ENCODE assay signal across 20 mouse cellular contexts in genomic region chr12:84220951-84221891, GRCm38 (mm10). TPM values are rescaled to one million over a fixed set of nuclear protein-coding genes. Genes with fewer than 3 reads are reported as not detected.
DNase-seq lines count a peak whose midpoint lies in the region; ATAC-seq and TF ChIP-seq lines count a peak whose summit lies in the region.
"Had no signal": no experiment of that assay in that cellular context is flagged by ENCODE, and none has a peak within 500 bp of the region (broad histone marks: within the 10 kb centered on the region; RNA-seq: fewer than 3 reads in every experiment).

No protein-coding gene starts in this region.

- H3K9ac ChIP-seq in forebrain, embryonic 15.5 days (replicated peaks): no peak overlapping the region
- H3K9ac ChIP-seq in kidney, embryonic 16.5 days (replicated peaks; ENCODE audit: low read length): no peak overlapping the region
- H3K9ac ChIP-seq: embryonic facial prominence, embryonic 12.5 days had no signal

- H3K4me3 ChIP-seq in forebrain, embryonic 15.5 days: no peak overlapping the region
- H3K4me3 ChIP-seq in forebrain, embryonic 10.5 days: no peak overlapping the region
- H3K4me3 ChIP-seq in thymus, adult 2 months (ENCODE audit: control insufficient read depth, insufficient read depth, low read length): no peak overlapping the region
- H3K4me3 ChIP-seq in kidney, embryonic 16.5 days (ENCODE audit: low read length): no peak overlapping the region

- H3K4me2 ChIP-seq in forebrain, embryonic 15.5 days (replicated peaks): no peak overlapping the region
- no peak overlapping the region for H3K4me2 ChIP-seq in kidney, embryonic 16.5 days (replicated peaks; ENCODE audit: low read depth, low read length)

- WGBS in forebrain, embryonic 15.5 days: 71% methylated on average over 14 of the region's 14 CpGs
- WGBS in forebrain, embryonic 10.5 days: 83% methylated on average over 14 of the region's 14 CpGs
- WGBS in thymus, adult 2 months: 67% methylated on average over 14 of the region's 14 CpGs
- WGBS in kidney, embryonic 16.5 days: 85% methylated on average over 14 of the region's 14 CpGs

- TF ChIP-seq CTCF in thymus, adult 2 months (IDR thresholded peaks at IDR 0.05; ENCODE audit: borderline replicate concordance, control insufficient read depth, extremely low read depth, insufficient read depth, low read length, poor library complexity): no peak

- H3K36me3 ChIP-seq in forebrain, embryonic 15.5 days: no peaks in the 10 kb centered on the region
- peaks cover 6% of the 10 kb centered on the region; the same call in 1 of the 2 replicates for H3K36me3 ChIP-seq in forebrain, embryonic 10.5 days (replicated peaks)
- no peaks in the 10 kb centered on the region for H3K36me3 ChIP-seq in thymus, adult 2 months (ENCODE audit: control insufficient read depth, insufficient read depth, low read length)
- H3K36me3 ChIP-seq in kidney, embryonic 16.5 days (ENCODE audit: insufficient read depth, low read length): no peaks in the 10 kb centered on the region
- H3K36me3 ChIP-seq: embryonic facial prominence, embryonic 12.5 days; lung, embryonic 15.5 days had no signal

- peak overlapping the region; percentile 28; the same call in 1 of the 2 replicates for H3K27ac ChIP-seq in forebrain, embryonic 15.5 days (replicated peaks)
- no peak overlapping the region for H3K27ac ChIP-seq in forebrain, embryonic 10.5 days
- H3K27ac ChIP-seq in thymus, adult 2 months (ENCODE audit: control insufficient read depth, insufficient read depth, low read length): peak overlapping the region; percentile 67
- H3K27ac ChIP-seq in kidney, embryonic 16.5 days (ENCODE audit: low read length): no peak overlapping the region
- H3K27ac ChIP-seq: embryonic facial prominence, embryonic 12.5 days; heart, adult 2 months; liver, embryonic 13.5 days; lung, embryonic 15.5 days had no signal

- H3K27me3 ChIP-seq in forebrain, embryonic 15.5 days: no peaks in the 10 kb centered on the region
- H3K27me3 ChIP-seq in forebrain, embryonic 10.5 days (ENCODE audit: poor library complexity, severe bottlenecking): peaks cover 32% of the 10 kb centered on the region
- H3K27me3 ChIP-seq in thymus, adult 2 months (ENCODE audit: control insufficient read depth, insufficient read depth, low read length): no peaks in the 10 kb centered on the region
- no peaks in the 10 kb centered on the region for H3K27me3 ChIP-seq in kidney, embryonic 16.5 days (ENCODE audit: insufficient read depth, low read length)
- H3K27me3 ChIP-seq: embryonic facial prominence, embryonic 12.5 days; liver, embryonic 13.5 days; lung, embryonic 15.5 days had no signal

- ATAC-seq in forebrain, embryonic 15.5 days (replicated peaks): no peak
- no peak for ATAC-seq in kidney, embryonic 16.5 days (ENCODE audit: low FRiP score, low TSS enrichment)

- H3K9me3 ChIP-seq in forebrain, embryonic 15.5 days: no peaks in the 10 kb centered on the region
- no peaks in the 10 kb centered on the region for H3K9me3 ChIP-seq in forebrain, embryonic 10.5 days
- H3K9me3 ChIP-seq in kidney, embryonic 16.5 days (ENCODE audit: low read length): no peaks in the 10 kb centered on the region
- H3K9me3 ChIP-seq: embryonic facial prominence, embryonic 12.5 days; liver, embryonic 13.5 days; lung, embryonic 15.5 days had no signal

- TF ChIP-seq POLR2A in thymus, adult 2 months (IDR thresholded peaks at IDR 0.05; ENCODE audit: control insufficient read depth, extremely low read depth, insufficient read depth, low read length, poor library complexity): no peak

- no peak for DNase-seq in forebrain, embryonic 10.5 days (ENCODE audit: extremely low spot score, low spot score)
- no peak for DNase-seq in thymus, adult 2 months
- no peak for DNase-seq in thymus, adult 18-20 months
- DNase-seq in thymus, postnatal 0 days (ENCODE audit: low spot score): peak; percentile 80
- no peak for DNase-seq in kidney, postnatal 14 days
- DNase-seq: adrenal gland, adult 8-10 months; cerebellum, adult 8-10 months; gastrocnemius, postnatal 25 days; heart, adult 2 months; heart, postnatal 36 days; kidney, adult 2 months; kidney, postnatal 4 days; layer of hippocampus, adult 9-11 months; left cerebral cortex, postnatal 4 days; liver, embryonic 13.5 days; right cerebral cortex, postnatal 25 days had no signal

- H3K4me1 ChIP-seq in forebrain, embryonic 15.5 days: peaks cover 58% of the 10 kb centered on the region
- H3K4me1 ChIP-seq in forebrain, embryonic 10.5 days: peaks cover 61% of the 10 kb centered on the region
- peaks cover 36% of the 10 kb centered on the region for H3K4me1 ChIP-seq in thymus, adult 2 months (replicated peaks; ENCODE audit: control insufficient read depth, insufficient read depth, low read length)
- peaks cover 28% of the 10 kb centered on the region for H3K4me1 ChIP-seq in kidney, embryonic 16.5 days (ENCODE audit: insufficient read depth, low read length)

RNA-seq across cellular contexts. Expression of gene Elmsan1, which starts 2.5 kb away (rescaled TPM):
- polyA plus RNA-seq in forebrain, embryonic 15.5 days (2015; fragmentation: Nextera tagmentation; extraction: Ambion mirVana): 4.3 and 5.0 TPM in 2 replicates
- polyA plus RNA-seq in forebrain, embryonic 10.5 days (2016; fragmentation: Nextera tagmentation; extraction: Ambion mirVana): 7.0 and 8.7 TPM in 2 replicates
- polyA plus RNA-seq in thymus, adult 2 months (2012; rRNA removed): 26.1 and 30.9 TPM in 2 replicates
- 5.1 and 6.3 TPM in 2 replicates for polyA plus RNA-seq in thymus, postnatal 0 days (2015; fragmentation: Nextera tagmentation; extraction: Ambion mirVana)
- polyA plus RNA-seq in kidney, embryonic 16.5 days (2015; fragmentation: Nextera tagmentation; extraction: Ambion mirVana): 8.6 and 9.3 TPM in 2 replicates

Comparison
In these comparisons a context has a peak if more than half of its experiments do, and no peak if none do; other contexts are left out.
1. H3K27ac ChIP-seq: peak in forebrain, embryonic 15.5 days (single experiment) and thymus, adult 2 months (single experiment); none in forebrain, embryonic 10.5 days (single experiment) and kidney, embryonic 16.5 days (single experiment).